Mouse (Mus musculus): ENCODE data around the gene Fbxl17. TPM values are rescaled to one million over a fixed set of nuclear protein-coding genes. Genes with fewer than 3 reads are reported as not detected.

Fbxl17 gene
- polyA plus RNA-seq, 1 experiment: 27.5 TPM

DNA sequence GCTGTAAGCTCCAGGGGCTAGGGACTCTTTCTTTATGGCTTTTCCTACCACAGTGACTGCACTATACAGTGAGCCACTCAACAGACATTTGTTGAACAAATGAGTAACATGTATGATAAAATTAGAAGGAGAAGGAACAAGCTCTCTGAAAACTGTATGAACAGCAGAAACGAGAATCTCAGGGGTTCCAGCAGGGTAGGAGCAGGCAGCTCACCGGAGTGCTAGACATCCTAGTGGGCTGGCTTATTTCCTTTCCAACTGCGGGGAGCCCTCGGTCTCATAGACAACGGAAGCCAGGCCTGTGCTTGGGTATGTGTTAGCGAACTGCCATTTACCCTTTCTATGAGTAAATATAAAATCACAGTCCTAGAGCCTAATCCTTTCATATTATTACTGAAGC, 426.5 kb downstream of the Fbxl17 start:
- no peaks in the 10 kb centered on the region for H3K4me1 ChIP-seq (ENCODE audit: control insufficient read depth, insufficient read depth, low read length)

DNA sequence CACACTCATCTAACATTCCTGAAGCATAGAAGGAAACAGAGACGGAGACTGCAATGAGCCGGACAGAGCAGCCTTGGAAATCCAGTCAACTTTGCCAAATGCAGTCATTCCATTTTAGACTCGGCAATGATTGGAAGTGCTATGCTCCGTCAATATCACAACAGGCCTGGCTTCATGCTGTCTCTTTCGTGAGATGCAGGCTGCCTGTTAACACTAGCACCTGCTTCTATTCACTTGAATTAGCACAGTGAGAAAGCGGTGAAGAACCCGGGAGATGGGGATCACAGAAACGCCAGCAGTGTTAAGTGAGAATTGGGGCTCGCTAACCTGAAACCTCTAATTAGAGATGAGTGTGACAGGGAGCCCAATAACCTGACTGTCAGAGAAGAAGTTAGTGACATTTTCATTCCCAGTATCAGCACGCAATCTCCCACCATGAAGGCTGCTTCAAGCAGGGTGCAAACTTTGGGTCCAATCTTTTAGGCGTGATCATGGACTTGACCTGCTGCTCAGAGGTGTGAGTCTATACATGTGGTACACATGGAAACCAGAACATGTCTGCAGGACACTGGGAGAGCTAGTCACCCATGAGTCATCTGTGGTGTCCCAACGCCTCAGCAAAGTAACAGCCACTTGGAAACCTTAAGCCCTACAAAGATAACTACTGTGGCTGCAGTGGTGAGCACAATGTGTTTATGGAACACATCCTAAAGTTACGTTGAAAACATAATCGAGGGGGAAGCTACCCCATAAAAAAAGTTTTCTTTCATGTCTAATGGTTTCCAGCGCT, 428.5 kb downstream of the Fbxl17 start:
- Histone ChIP-seq H3K4me3 (ENCODE audit: insufficient read depth, low read length) (no peak overlapping the region), H3K27ac (ENCODE audit: insufficient read depth, low read length) (no peak overlapping the region), H3K4me1 (ENCODE audit: control insufficient read depth, insufficient read depth, low read length) (no peaks in the 10 kb centered on the region)
- TF ChIP-seq CTCF (IDR thresholded peaks at IDR 0.05; ENCODE audit: borderline replicate concordance, insufficient read depth, low read length): no peak
- TF ChIP-seq POLR2A (IDR thresholded peaks at IDR 0.05; ENCODE audit: low read depth, low read length): no peak

More for the DNA sequence above, 426.5 kb downstream of the Fbxl17 start:
- TF ChIP-seq POLR2A (IDR thresholded peaks at IDR 0.05; ENCODE audit: low read depth, low read length): no peak
- no peak for TF ChIP-seq CTCF (IDR thresholded peaks at IDR 0.05; ENCODE audit: borderline replicate concordance, insufficient read depth, low read length)
- Histone ChIP-seq H3K27ac (ENCODE audit: insufficient read depth, low read length) (no peak overlapping the region), H3K4me3 (ENCODE audit: insufficient read depth, low read length) (no peak overlapping the region)

DNA sequence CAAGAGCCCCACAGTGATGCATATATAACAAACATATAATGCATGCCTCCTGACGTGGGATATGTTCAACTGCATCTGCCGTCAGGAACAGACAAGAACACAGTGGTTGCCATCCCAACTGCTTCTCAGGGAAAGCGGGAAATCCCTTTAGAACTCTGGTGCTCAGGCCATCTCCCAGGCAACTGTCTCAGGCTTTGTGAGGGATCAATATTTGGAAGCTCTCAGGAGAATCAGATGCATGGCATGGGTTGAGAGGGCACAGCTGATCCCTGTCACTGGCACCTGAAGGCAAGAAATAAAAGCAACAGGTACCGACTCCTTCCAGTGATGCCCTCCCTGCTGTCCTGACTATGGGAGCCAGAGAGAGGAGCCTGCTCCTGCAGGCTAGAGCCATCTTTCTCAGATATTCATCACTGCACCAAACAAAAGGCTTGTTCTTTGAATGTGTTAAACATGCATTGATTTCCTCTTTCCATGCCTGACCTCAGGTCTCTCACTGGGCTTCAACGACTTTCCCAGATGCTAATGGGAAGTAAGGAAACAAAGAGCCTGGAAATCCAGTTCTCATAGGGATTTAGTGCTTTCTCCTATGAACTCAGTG, 429.6 kb downstream of the Fbxl17 start:
- Histone ChIP-seq H3K4me1 (ENCODE audit: control insufficient read depth, insufficient read depth, low read length) (no peaks in the 10 kb centered on the region), H3K4me3 (ENCODE audit: insufficient read depth, low read length) (no peak overlapping the region), H3K27ac (ENCODE audit: insufficient read depth, low read length) (no peak overlapping the region)
- TF ChIP-seq CTCF (IDR thresholded peaks at IDR 0.05; ENCODE audit: borderline replicate concordance, insufficient read depth, low read length) (no peak), POLR2A (IDR thresholded peaks at IDR 0.05; ENCODE audit: low read depth, low read length) (no peak)

DNA sequence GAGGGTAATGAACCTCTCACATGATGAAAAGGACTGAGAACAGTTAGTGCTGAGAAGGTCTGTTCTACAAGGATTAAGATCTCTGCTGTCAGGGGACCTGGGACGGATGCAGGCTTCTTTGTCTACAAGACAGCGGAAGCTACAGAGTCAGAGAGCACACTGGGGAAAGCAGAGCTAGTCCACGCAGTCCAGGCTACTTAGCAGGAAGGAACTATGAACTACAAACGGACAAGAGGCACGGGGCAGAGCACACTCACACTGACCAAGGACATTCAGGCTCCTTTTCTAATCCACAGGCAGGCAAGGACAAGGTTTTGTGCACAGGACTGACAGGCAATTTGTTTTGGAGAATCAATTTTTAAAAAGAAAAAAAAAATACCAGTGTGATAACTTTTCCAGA, 437.0 kb downstream of the Fbxl17 start:
- TF ChIP-seq CTCF (IDR thresholded peaks at IDR 0.05; ENCODE audit: borderline replicate concordance, insufficient read depth, low read length) (no peak), POLR2A (IDR thresholded peaks at IDR 0.05; ENCODE audit: low read depth, low read length) (no peak)
- no peaks in the 10 kb centered on the region for H3K4me1 ChIP-seq (ENCODE audit: control insufficient read depth, insufficient read depth, low read length)
- no peak overlapping the region for H3K4me3 ChIP-seq (ENCODE audit: insufficient read depth, low read length)
- H3K27ac ChIP-seq (ENCODE audit: insufficient read depth, low read length): no peak overlapping the region

DNA sequence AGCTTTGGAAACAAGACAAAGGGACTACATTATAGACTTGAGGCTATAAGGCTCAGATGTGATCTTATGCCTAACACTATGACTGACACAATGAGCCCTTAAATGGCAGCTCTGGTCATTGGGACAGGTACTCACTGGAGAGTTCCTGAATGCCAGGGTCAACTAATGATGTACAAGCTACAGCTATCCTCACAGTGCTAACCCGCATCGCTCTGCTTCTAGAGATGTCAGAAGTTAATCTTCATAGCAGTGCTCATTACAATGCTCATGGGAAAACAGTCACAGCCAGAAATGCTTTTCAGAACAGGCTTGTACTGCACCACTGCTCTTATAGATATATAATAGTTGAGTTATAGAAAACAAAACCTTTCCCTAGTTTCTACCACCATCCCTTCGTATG, 438.0 kb downstream of the Fbxl17 start:
- Histone ChIP-seq H3K4me1 (ENCODE audit: control insufficient read depth, insufficient read depth, low read length) (no peaks in the 10 kb centered on the region), H3K4me3 (ENCODE audit: insufficient read depth, low read length) (no peak overlapping the region), H3K27ac (ENCODE audit: insufficient read depth, low read length) (no peak overlapping the region)
- TF ChIP-seq CTCF (IDR thresholded peaks at IDR 0.05; ENCODE audit: borderline replicate concordance, insufficient read depth, low read length) (no peak), POLR2A (IDR thresholded peaks at IDR 0.05; ENCODE audit: low read depth, low read length) (no peak)

DNA sequence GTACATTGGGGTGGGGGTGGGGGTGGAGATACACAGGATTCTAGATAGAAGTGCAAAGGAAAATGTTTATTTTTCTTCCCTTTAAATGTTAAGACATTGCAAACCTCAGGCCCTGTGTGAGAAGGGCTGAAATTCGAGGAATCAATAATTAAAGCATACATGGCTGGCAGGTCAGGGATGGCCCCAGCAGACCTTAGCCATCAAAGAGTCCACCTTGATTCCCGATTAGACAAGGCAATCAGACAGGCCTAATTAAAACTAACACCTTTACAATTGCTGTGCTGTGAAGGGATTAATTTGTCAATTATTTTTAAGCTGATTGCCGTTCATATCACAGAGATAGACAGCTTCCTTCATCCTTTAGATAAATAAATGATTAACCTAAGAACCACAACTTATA, 439.0 kb downstream of the Fbxl17 start:
- H3K4me1 ChIP-seq (ENCODE audit: control insufficient read depth, insufficient read depth, low read length): no peaks in the 10 kb centered on the region
- no peak overlapping the region for H3K4me3 ChIP-seq (ENCODE audit: insufficient read depth, low read length)
- TF ChIP-seq CTCF (IDR thresholded peaks at IDR 0.05; ENCODE audit: borderline replicate concordance, insufficient read depth, low read length) (no peak), POLR2A (IDR thresholded peaks at IDR 0.05; ENCODE audit: low read depth, low read length) (no peak)
- H3K27ac ChIP-seq (ENCODE audit: insufficient read depth, low read length): no peak overlapping the region

- Histone ChIP-seq H3K27ac (ENCODE audit: insufficient read depth, low read length) (no peak overlapping the region), H3K4me1 (ENCODE audit: control insufficient read depth, insufficient read depth, low read length) (no peaks in the 10 kb centered on the region), H3K4me3 (ENCODE audit: insufficient read depth, low read length) (no peak overlapping the region)
- TF ChIP-seq POLR2A (IDR thresholded peaks at IDR 0.05; ENCODE audit: low read depth, low read length) (no peak), CTCF (IDR thresholded peaks at IDR 0.05; ENCODE audit: borderline replicate concordance, insufficient read depth, low read length) (no peak)
Observed at GRCm38 (mm10) chr17:63057740-63058388, 442.0 kb downstream of the Fbxl17 start.

DNA sequence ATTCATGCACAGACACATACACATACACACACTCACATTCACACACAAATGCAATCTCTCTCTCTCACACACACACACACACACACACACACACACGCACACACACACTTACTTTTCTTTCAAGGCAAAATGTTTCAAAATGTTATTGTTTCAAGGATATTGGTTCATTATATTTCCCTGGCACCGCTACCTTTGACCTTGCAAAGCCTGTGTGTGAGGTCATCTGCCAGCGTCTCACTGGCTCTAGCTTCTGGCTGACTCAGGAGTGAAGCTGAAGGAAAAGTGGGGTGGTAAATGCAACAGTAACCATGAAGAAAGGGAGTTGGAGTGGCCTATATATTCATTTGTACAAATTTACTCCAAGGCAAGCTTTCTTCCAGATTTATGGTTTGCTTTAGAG, 442.8 kb downstream of the Fbxl17 start:
- TF ChIP-seq CTCF (IDR thresholded peaks at IDR 0.05; ENCODE audit: borderline replicate concordance, insufficient read depth, low read length) (no peak), POLR2A (IDR thresholded peaks at IDR 0.05; ENCODE audit: low read depth, low read length) (no peak)

DNA sequence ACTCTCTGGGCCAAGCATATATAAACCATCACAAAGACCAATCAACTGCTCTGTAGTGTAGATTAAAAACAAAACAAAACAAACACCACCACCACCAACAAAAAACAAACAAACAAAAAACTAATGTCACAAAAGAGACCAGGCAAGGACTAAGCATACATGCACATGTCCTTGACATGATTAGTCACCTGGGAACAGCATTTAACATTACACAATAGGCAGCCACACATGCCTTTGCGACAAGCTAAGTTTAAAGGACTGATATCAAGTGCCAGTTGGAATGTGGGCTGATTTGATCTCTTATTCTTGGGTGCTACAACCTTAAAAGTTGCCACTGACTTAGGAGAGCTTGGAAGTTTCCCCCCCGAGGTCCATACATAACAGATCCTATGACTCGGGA, 446.5 kb downstream of the Fbxl17 start:
- no peak overlapping the region for H3K27ac ChIP-seq (ENCODE audit: insufficient read depth, low read length)
- no peaks in the 10 kb centered on the region for H3K4me1 ChIP-seq (ENCODE audit: control insufficient read depth, insufficient read depth, low read length)
- TF ChIP-seq CTCF (IDR thresholded peaks at IDR 0.05; ENCODE audit: borderline replicate concordance, insufficient read depth, low read length) (no peak), POLR2A (IDR thresholded peaks at IDR 0.05; ENCODE audit: low read depth, low read length) (no peak)
- no peak overlapping the region for H3K4me3 ChIP-seq (ENCODE audit: insufficient read depth, low read length)

More for the DNA sequence above, 442.8 kb downstream of the Fbxl17 start:
- no peaks in the 10 kb centered on the region for H3K4me1 ChIP-seq (ENCODE audit: control insufficient read depth, insufficient read depth, low read length)
- no peak overlapping the region for H3K4me3 ChIP-seq (ENCODE audit: insufficient read depth, low read length)
- H3K27ac ChIP-seq (ENCODE audit: insufficient read depth, low read length): no peak overlapping the region

DNA sequence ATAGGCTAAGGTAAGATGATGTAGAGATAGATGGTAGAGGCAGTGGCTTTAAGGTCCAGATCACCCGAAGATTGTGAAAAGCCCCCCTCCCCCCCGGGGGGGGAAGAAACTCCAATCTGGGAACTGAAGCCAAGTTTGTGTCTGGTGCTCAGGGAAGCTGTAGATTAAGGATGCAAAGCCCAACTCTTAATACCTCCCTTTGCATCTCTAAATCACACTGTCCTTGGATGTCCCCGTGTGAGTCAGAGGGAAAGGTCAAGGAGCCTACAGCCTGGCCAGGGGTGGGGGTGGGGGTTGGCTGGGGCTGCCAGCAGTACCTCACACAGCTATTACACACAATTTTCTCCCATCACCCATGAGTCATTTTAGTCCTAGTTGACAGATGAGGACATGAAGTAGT, 453.4 kb downstream of the Fbxl17 start:
- TF ChIP-seq POLR2A (IDR thresholded peaks at IDR 0.05; ENCODE audit: low read depth, low read length) (no peak), CTCF (IDR thresholded peaks at IDR 0.05; ENCODE audit: borderline replicate concordance, insufficient read depth, low read length) (no peak)
- no peak overlapping the region for H3K4me3 ChIP-seq (ENCODE audit: insufficient read depth, low read length)
- H3K4me1 ChIP-seq (ENCODE audit: control insufficient read depth, insufficient read depth, low read length): peaks cover 5% of the 10 kb centered on the region; the same call in 1 of the 2 replicates
- H3K27ac ChIP-seq (ENCODE audit: insufficient read depth, low read length): no peak overlapping the region

Measured in embryonic fibroblast, embryonic 13.5 days (primary cell).